Mouse (Mus musculus) retina, embryonic 14.5 days (tissue): Measurements from ENCODE around the gene Hoxd4.

Experiments
- DNase-seq: peaks from one replicate; pipeline ENCODE4 v3.0.0-alpha.2; 2015; ENCODE audit warnings: low spot score

Hoxd4 gene

GRCm38 (mm10) chr2:74746298-74746921 is 34.7 kb downstream of the Hoxd4 start:
- no peak for DNase-seq

GRCm38 (mm10) chr2:74747006-74747405 is 35.3 kb downstream of the Hoxd4 start:
- DNase-seq, result no peak

GRCm38 (mm10) chr2:74747661-74748141 is 36.0 kb downstream of the Hoxd4 start:
- no peak for DNase-seq

- DNase-seq, result no peak
Measured at GRCm38 (mm10) chr2:74748436-74748995, 36.8 kb downstream of the Hoxd4 start.

GRCm38 (mm10) chr2:74749337-74750121 is 37.8 kb downstream of the Hoxd4 start:
- peak; percentile 72 for DNase-seq

GRCm38 (mm10) chr2:74750731-74751250 is 39.1 kb downstream of the Hoxd4 start:
- DNase-seq, result no peak

- no peak for DNase-seq
Measured at GRCm38 (mm10) chr2:74751861-74752260, 40.1 kb downstream of the Hoxd4 start.

- DNase-seq, result no peak
Measured at GRCm38 (mm10) chr2:74752431-74753174, 40.9 kb downstream of the Hoxd4 start.

GRCm38 (mm10) chr2:74753175-74753523 is 41.4 kb downstream of the Hoxd4 start:
- DNase-seq, result no peak

- DNase-seq, result no peak
Measured at GRCm38 (mm10) chr2:74753711-74754110, 42.0 kb downstream of the Hoxd4 start.

- DNase-seq, result no peak
Measured at GRCm38 (mm10) chr2:74760146-74760545, 48.4 kb downstream of the Hoxd4 start.

- no peak for DNase-seq
Measured at GRCm38 (mm10) chr2:74761941-74762340, 50.2 kb downstream of the Hoxd4 start.

- DNase-seq, result peak; percentile 69
Measured at GRCm38 (mm10) chr2:74762522-74763244, 51.0 kb downstream of the Hoxd4 start, which contains the start of gene Hoxd1. Gene Hoxd1, plus strand, starts transcription at chr2:74762980.

GRCm38 (mm10) chr2:74763245-74763735 is 51.6 kb downstream of the Hoxd4 start:
- DNase-seq, result no peak

GRCm38 (mm10) chr2:74763976-74764375 is 52.2 kb downstream of the Hoxd4 start:
- DNase-seq, result no peak

GRCm38 (mm10) chr2:74774359-74774758 is 62.6 kb downstream of the Hoxd4 start:
- DNase-seq, result no peak

GRCm38 (mm10) chr2:74777536-74778275 is 66.0 kb downstream of the Hoxd4 start:
- DNase-seq, result no peak
